Mouse (Mus musculus): ENCODE measurements around the gene Slc44a5. TPM values are rescaled to one million over a fixed set of nuclear protein-coding genes. Genes with fewer than 3 reads are reported as not detected.

Gene Slc44a5
- polyA plus RNA-seq, 1 experiment: 0.03 TPM

DNA sequence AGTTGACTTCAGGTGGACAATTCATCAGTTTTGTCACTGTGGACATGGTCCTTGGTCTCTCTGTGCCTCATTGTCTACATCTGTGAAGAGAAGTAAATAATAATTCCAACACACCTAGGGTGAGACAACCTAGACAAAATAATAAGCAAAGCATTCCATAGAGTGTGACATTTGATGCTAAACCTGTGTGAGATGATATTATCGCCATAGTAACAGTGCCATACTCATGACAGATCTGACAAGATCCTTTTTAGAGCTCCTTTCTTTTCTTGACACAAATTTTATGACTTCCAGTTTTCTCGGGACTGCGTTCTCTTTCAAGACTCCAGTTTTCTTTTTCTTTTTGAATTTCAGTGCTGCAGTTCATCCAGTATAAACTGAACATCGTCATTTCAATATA, 192.6 kb downstream of the Slc44a5 start:
- no peak for TF ChIP-seq POLR2A (IDR thresholded peaks at IDR 0.05; ENCODE audit: low read depth, low read length)
- TF ChIP-seq CTCF (IDR thresholded peaks at IDR 0.05; ENCODE audit: extremely low read depth, insufficient read length, insufficient replicate concordance, low read depth, low read length): no peak
- no peaks in the 10 kb centered on the region for H3K27me3 ChIP-seq (ENCODE audit: control insufficient read depth, insufficient read depth, low read length)
- WGBS: 84% methylated on average over 4 of the region's 4 CpGs
- no peaks in the 10 kb centered on the region for H3K4me1 ChIP-seq (ENCODE audit: control insufficient read depth, insufficient read depth, insufficient read length, low read length)
- no peak overlapping the region for H3K27ac ChIP-seq (ENCODE audit: insufficient read depth, low read depth, low read length)
- H3K4me3 ChIP-seq (ENCODE audit: low read depth, low read length): no peak overlapping the region
- no peaks in the 10 kb centered on the region for H3K36me3 ChIP-seq (ENCODE audit: control insufficient read depth, insufficient read depth, low read length)

DNA sequence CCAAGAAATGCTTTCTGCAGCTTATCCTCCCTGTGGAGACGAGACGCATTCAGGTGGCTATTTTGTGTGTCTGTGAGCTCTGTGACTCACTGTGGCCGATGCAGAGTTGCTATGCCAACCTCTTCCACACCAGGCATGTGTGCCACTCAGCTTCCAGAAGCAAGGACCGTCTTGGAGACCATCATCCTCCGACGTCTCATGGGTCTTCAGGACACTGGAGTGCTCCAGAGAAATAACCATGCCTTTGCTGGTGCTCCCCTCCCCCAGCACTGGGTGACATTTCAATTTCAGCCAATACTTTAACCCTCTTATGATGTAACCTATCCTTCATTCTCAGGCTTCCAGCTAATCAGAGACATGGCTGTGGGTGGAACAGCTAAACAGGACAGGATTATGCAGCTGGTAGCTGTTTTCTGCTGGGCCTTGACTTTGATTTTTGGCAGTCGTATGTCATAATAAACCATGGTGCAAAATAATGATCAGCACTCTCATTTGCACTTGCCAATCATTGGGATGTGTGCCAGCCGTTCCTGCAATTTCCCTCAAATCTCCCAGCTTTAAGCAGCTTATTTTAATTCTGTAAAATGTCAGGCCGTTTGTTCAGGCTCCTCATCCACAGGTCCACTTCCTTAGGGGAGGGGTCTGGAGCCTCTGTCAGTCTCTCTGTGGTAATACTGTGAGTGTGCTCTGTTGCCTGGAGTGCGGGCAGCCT, 198.8 kb downstream of the Slc44a5 start:
- Histone ChIP-seq H3K27ac (ENCODE audit: insufficient read depth, low read depth, low read length) (no peak overlapping the region), H3K36me3 (ENCODE audit: control insufficient read depth, insufficient read depth, low read length) (no peaks in the 10 kb centered on the region), H3K4me3 (ENCODE audit: low read depth, low read length) (no peak overlapping the region), H3K4me1 (ENCODE audit: control insufficient read depth, insufficient read depth, insufficient read length, low read length) (no peaks in the 10 kb centered on the region), H3K27me3 (ENCODE audit: control insufficient read depth, insufficient read depth, low read length) (no peaks in the 10 kb centered on the region)
- no peak for TF ChIP-seq CTCF (IDR thresholded peaks at IDR 0.05; ENCODE audit: extremely low read depth, insufficient read length, insufficient replicate concordance, low read depth, low read length)
- no peak for TF ChIP-seq POLR2A (IDR thresholded peaks at IDR 0.05; ENCODE audit: low read depth, low read length)
- 69% methylated on average over 10 of the region's 10 CpGs for WGBS

DNA sequence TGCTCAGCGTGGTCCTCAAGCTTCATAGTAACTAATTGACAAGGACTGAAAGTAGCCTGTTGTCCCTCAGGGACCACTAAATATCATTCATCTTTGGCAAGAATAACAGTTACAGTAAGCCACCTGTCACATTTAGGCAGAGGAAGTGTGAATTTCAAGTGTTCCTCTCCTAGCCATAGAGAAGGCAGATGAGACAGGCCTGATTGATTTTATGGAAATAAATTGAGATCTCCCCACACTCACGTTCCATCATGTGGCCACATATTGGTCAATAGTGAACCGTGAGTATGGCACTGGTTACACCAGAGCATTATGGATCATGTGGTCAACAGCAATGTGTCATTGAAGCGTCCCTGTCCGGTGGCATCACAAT, 199.3 kb downstream of the Slc44a5 start:
- no peak overlapping the region for H3K4me3 ChIP-seq (ENCODE audit: low read depth, low read length)
- no peak overlapping the region for H3K27ac ChIP-seq (ENCODE audit: insufficient read depth, low read depth, low read length)
- H3K36me3 ChIP-seq (ENCODE audit: control insufficient read depth, insufficient read depth, low read length): no peaks in the 10 kb centered on the region
- H3K27me3 ChIP-seq (ENCODE audit: control insufficient read depth, insufficient read depth, low read length): no peaks in the 10 kb centered on the region
- TF ChIP-seq CTCF (IDR thresholded peaks at IDR 0.05; ENCODE audit: extremely low read depth, insufficient read length, insufficient replicate concordance, low read depth, low read length): no peak
- no peak for TF ChIP-seq POLR2A (IDR thresholded peaks at IDR 0.05; ENCODE audit: low read depth, low read length)
- no peaks in the 10 kb centered on the region for H3K4me1 ChIP-seq (ENCODE audit: control insufficient read depth, insufficient read depth, insufficient read length, low read length)
- WGBS: 88% methylated on average over 5 of the region's 5 CpGs

DNA sequence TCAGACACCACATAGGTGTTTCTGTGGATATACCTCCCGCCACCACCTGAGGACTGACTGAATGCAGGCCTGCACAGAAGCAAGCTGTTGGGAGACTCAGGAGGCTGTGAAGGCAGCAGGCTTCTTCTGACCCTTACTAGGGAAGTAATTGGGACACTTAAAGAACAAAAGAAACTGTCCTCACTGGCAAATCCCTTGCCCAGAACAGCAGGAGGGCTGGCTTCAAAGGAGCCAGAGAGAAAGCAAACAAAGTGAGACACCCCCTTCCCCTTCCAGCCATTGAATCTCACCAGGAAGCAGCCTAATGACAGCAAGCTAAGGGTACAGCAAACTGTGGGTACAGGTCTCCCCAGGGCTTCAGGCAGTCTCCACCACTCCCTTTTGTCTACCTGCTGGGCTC, 200.3 kb downstream of the Slc44a5 start:
- TF ChIP-seq CTCF (IDR thresholded peaks at IDR 0.05; ENCODE audit: extremely low read depth, insufficient read length, insufficient replicate concordance, low read depth, low read length) (no peak), POLR2A (IDR thresholded peaks at IDR 0.05; ENCODE audit: low read depth, low read length) (no peak)
- Histone ChIP-seq H3K27ac (ENCODE audit: insufficient read depth, low read depth, low read length) (no peak overlapping the region), H3K36me3 (ENCODE audit: control insufficient read depth, insufficient read depth, low read length) (no peaks in the 10 kb centered on the region), H3K4me3 (ENCODE audit: low read depth, low read length) (no peak overlapping the region), H3K27me3 (ENCODE audit: control insufficient read depth, insufficient read depth, low read length) (no peaks in the 10 kb centered on the region), H3K4me1 (ENCODE audit: control insufficient read depth, insufficient read depth, insufficient read length, low read length) (no peaks in the 10 kb centered on the region)
- WGBS: 79% methylated on average over 1 of the region's 1 CpGs

DNA sequence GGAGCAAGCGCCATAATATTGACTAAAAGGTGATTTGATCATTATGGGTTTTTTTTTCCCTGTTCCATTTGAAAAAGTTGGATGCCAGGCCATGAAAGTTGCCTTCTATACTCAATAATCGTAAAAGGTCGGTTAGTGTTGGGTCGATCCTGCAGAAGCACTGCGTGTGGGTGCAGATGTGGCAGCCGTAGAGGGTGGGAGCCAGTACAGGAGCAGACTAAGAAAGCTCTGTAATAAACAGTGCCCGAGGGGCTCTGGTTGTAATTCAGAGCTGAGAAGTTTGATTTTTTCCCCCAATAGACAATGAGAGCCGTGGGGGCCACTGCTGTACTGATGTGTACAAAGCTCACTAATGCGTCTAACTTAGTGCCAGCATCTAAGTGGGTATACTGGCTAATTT, 200.8 kb downstream of the Slc44a5 start:
- WGBS: 65% methylated on average over 9 of the region's 9 CpGs
- TF ChIP-seq CTCF (IDR thresholded peaks at IDR 0.05; ENCODE audit: extremely low read depth, insufficient read length, insufficient replicate concordance, low read depth, low read length) (no peak), POLR2A (IDR thresholded peaks at IDR 0.05; ENCODE audit: low read depth, low read length) (no peak)
- Histone ChIP-seq H3K27me3 (ENCODE audit: control insufficient read depth, insufficient read depth, low read length) (no peaks in the 10 kb centered on the region), H3K27ac (ENCODE audit: insufficient read depth, low read depth, low read length) (no peak overlapping the region), H3K4me1 (ENCODE audit: control insufficient read depth, insufficient read depth, insufficient read length, low read length) (no peaks in the 10 kb centered on the region), H3K4me3 (ENCODE audit: low read depth, low read length) (no peak overlapping the region), H3K36me3 (ENCODE audit: control insufficient read depth, insufficient read depth, low read length) (no peaks in the 10 kb centered on the region)

DNA sequence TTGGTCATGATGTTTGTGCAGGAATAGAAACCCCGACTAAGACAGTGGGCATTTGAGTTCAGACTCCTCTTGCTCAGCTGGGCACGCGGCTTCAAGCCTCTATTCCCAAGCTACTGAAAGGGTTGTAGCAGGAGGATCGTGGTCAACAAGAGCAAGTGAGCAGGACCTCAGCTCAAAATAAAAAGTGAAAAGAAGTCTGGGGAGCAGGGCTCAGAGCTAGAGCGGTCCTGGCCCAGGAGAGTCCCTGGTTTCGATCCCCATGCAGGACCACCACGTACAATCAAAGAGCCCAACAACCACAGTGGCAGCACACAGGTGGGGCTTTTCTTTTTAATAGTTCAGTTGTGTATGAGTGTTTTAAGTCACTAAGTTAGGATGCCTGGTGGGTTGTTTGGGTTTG, 201.5 kb downstream of the Slc44a5 start:
- Histone ChIP-seq H3K4me3 (ENCODE audit: low read depth, low read length) (no peak overlapping the region), H3K4me1 (ENCODE audit: control insufficient read depth, insufficient read depth, insufficient read length, low read length) (no peaks in the 10 kb centered on the region), H3K36me3 (ENCODE audit: control insufficient read depth, insufficient read depth, low read length) (no peaks in the 10 kb centered on the region), H3K27me3 (ENCODE audit: control insufficient read depth, insufficient read depth, low read length) (no peaks in the 10 kb centered on the region), H3K27ac (ENCODE audit: insufficient read depth, low read depth, low read length) (no peak overlapping the region)
- no peak for TF ChIP-seq CTCF (IDR thresholded peaks at IDR 0.05; ENCODE audit: extremely low read depth, insufficient read length, insufficient replicate concordance, low read depth, low read length)
- TF ChIP-seq POLR2A (IDR thresholded peaks at IDR 0.05; ENCODE audit: low read depth, low read length): no peak
- WGBS: 88% methylated on average over 7 of the region's 7 CpGs

DNA sequence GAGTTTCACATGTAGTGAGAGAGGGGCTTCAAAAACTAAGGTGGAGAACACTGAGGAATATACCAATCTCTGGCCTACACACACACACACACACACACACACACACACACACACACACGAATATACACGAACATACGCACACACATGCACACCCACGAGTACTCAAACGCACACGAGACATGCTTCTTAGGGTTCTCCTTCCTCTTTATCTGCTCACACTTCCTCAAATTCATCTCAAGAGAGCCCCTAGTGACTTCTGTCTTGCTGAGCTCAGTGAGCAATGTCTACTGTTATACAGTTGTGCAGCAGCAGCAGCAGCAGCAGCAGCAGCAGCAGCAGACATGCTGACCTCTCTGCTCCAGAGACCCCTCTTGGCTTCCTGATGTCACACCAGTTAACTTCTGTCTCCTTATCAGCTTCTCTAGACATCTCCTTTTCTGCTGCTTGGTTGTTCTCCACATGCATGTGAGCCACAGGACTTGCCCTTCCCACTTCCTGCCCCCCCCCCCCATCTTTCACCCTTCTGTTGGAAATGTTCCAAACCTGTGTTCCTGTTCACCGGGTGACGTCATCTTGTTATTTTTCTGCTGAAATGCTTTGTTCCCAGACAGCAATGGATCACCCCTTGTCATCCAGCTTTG, 204.5 kb downstream of the Slc44a5 start:
- Histone ChIP-seq H3K4me3 (ENCODE audit: low read depth, low read length) (no peak overlapping the region), H3K36me3 (ENCODE audit: control insufficient read depth, insufficient read depth, low read length) (no peaks in the 10 kb centered on the region), H3K27me3 (ENCODE audit: control insufficient read depth, insufficient read depth, low read length) (no peaks in the 10 kb centered on the region), H3K27ac (ENCODE audit: insufficient read depth, low read depth, low read length) (no peak overlapping the region), H3K4me1 (ENCODE audit: control insufficient read depth, insufficient read depth, insufficient read length, low read length) (no peaks in the 10 kb centered on the region)
- TF ChIP-seq CTCF (IDR thresholded peaks at IDR 0.05; ENCODE audit: extremely low read depth, insufficient read length, insufficient replicate concordance, low read depth, low read length) (no peak), POLR2A (IDR thresholded peaks at IDR 0.05; ENCODE audit: low read depth, low read length) (no peak)
- 69% methylated on average over 8 of the region's 8 CpGs for WGBS

Measured in small intestine, adult 2 months (tissue).